Comparison of ENCODE assay signal across 23 mouse cellular contexts in genomic region chr9:13856777-13857176, GRCm38 (mm10). TPM values are rescaled to one million over a fixed set of nuclear protein-coding genes. Genes with fewer than 3 reads are reported as not detected.
DNase-seq lines count a peak whose midpoint lies in the region; ATAC-seq lines count a peak whose summit lies in the region.
"Had no signal": no experiment of that assay in that cellular context is flagged by ENCODE, and none has a peak within 500 bp of the region (broad histone marks: within the 10 kb centered on the region; RNA-seq: fewer than 3 reads in every experiment).

No protein-coding gene starts in this region.

- no peak overlapping the region for H3K4me3 ChIP-seq in kidney, embryonic 16.5 days (ENCODE audit: low read length)
- no peak overlapping the region for H3K4me3 ChIP-seq in kidney, embryonic 15.5 days (replicated peaks)
- no peak overlapping the region for H3K4me3 ChIP-seq in midbrain, embryonic 11.5 days (ENCODE audit: low read depth, low read length)
- H3K4me3 ChIP-seq in midbrain, embryonic 15.5 days = no peak overlapping the region
- H3K4me3 ChIP-seq: embryonic facial prominence, embryonic 10.5 days; embryonic facial prominence, embryonic 12.5 days; forebrain, embryonic 13.5 days had no signal

- 35% methylated on average over 4 of the region's 4 CpGs for WGBS in kidney, embryonic 16.5 days
- 37% methylated on average over 4 of the region's 4 CpGs for WGBS in kidney, embryonic 15.5 days
- WGBS in midbrain, embryonic 11.5 days = 81% methylated on average over 4 of the region's 4 CpGs
- WGBS in midbrain, embryonic 15.5 days = 78% methylated on average over 4 of the region's 4 CpGs

- no peaks in the 10 kb centered on the region for H3K27me3 ChIP-seq in kidney, embryonic 16.5 days (ENCODE audit: insufficient read depth, low read length)
- no peaks in the 10 kb centered on the region for H3K27me3 ChIP-seq in kidney, embryonic 15.5 days
- no peaks in the 10 kb centered on the region for H3K27me3 ChIP-seq in midbrain, embryonic 11.5 days (ENCODE audit: control insufficient read depth, insufficient read depth, low read length)
- H3K27me3 ChIP-seq in midbrain, embryonic 15.5 days (replicated peaks) = no peaks in the 10 kb centered on the region
- H3K27me3 ChIP-seq: CH12.LX; embryonic facial prominence, embryonic 12.5 days; forebrain, embryonic 13.5 days; Patski had no signal

- intact Hi-C loops in heart, postnatal 36 days (cut with DNase I) = no loop called here

- peak; percentile 1 for DNase-seq in heart, adult 11 months
- no peak for DNase-seq in heart, postnatal 36 days
- DNase-seq in kidney, postnatal 36 days = no peak
- DNase-seq in kidney, postnatal 10 days = peak; percentile 23
- peak; percentile 19 for DNase-seq in midbrain, embryonic 11.5 days (ENCODE audit: low spot score, missing footprints)
- DNase-seq: adrenal gland, adult 8-10 months; adrenal gland, postnatal 14 days; adrenal gland, postnatal 36 days; B cell, adult 2 months; cerebellum, adult 11-12 months; cerebellum, adult 2 months; cerebellum, adult 9-10 months; cerebellum, postnatal 10 days; cerebellum, postnatal 25 days had no signal

- H3K9me3 ChIP-seq in kidney, embryonic 16.5 days (ENCODE audit: low read length) = no peaks in the 10 kb centered on the region
- no peaks in the 10 kb centered on the region for H3K9me3 ChIP-seq in kidney, embryonic 15.5 days (replicated peaks)
- H3K9me3 ChIP-seq in midbrain, embryonic 11.5 days (ENCODE audit: control insufficient read depth, low read length) = no peaks in the 10 kb centered on the region
- no peaks in the 10 kb centered on the region for H3K9me3 ChIP-seq in midbrain, embryonic 15.5 days
- H3K9me3 ChIP-seq: embryonic facial prominence, embryonic 10.5 days; embryonic facial prominence, embryonic 12.5 days; forebrain, embryonic 13.5 days; G1E had no signal

- peaks cover 19% of the 10 kb centered on the region for H3K4me1 ChIP-seq in kidney, embryonic 16.5 days (ENCODE audit: insufficient read depth, low read length)
- peaks cover 21% of the 10 kb centered on the region for H3K4me1 ChIP-seq in kidney, embryonic 15.5 days
- H3K4me1 ChIP-seq in midbrain, embryonic 11.5 days (ENCODE audit: control insufficient read depth, insufficient read depth, low read length) = no peaks in the 10 kb centered on the region
- no peaks in the 10 kb centered on the region for H3K4me1 ChIP-seq in midbrain, embryonic 15.5 days
- H3K4me1 ChIP-seq: embryonic facial prominence, embryonic 12.5 days; forebrain, embryonic 13.5 days had no signal

- H3K36me3 ChIP-seq in kidney, embryonic 16.5 days (ENCODE audit: insufficient read depth, low read length) = no peaks in the 10 kb centered on the region
- H3K36me3 ChIP-seq in kidney, embryonic 15.5 days = no peaks in the 10 kb centered on the region
- no peaks in the 10 kb centered on the region for H3K36me3 ChIP-seq in midbrain, embryonic 11.5 days (ENCODE audit: control insufficient read depth, insufficient read depth, low read length)
- no peaks in the 10 kb centered on the region for H3K36me3 ChIP-seq in midbrain, embryonic 15.5 days (replicated peaks)
- H3K36me3 ChIP-seq: embryonic facial prominence, embryonic 10.5 days; embryonic facial prominence, embryonic 12.5 days had no signal

- ATAC-seq in kidney, embryonic 16.5 days (ENCODE audit: low FRiP score, low TSS enrichment) = peak; percentile 55
- ATAC-seq in kidney, embryonic 15.5 days (replicated peaks; ENCODE audit: low FRiP score) = no peak
- ATAC-seq in midbrain, embryonic 11.5 days (ENCODE audit: low FRiP score) = no peak
- no peak for ATAC-seq in midbrain, embryonic 15.5 days (replicated peaks)
- ATAC-seq: forebrain, embryonic 13.5 days; Patski had no signal

- H3K4me2 ChIP-seq in kidney, embryonic 16.5 days (replicated peaks; ENCODE audit: low read depth, low read length) = no peak overlapping the region
- no peak overlapping the region for H3K4me2 ChIP-seq in kidney, embryonic 15.5 days
- H3K4me2 ChIP-seq in midbrain, embryonic 11.5 days = no peak overlapping the region
- no peak overlapping the region for H3K4me2 ChIP-seq in midbrain, embryonic 15.5 days
- H3K4me2 ChIP-seq: embryonic facial prominence, embryonic 12.5 days; forebrain, embryonic 13.5 days had no signal

- no peak overlapping the region for H3K9ac ChIP-seq in kidney, embryonic 16.5 days (replicated peaks; ENCODE audit: low read length)
- H3K9ac ChIP-seq in kidney, embryonic 15.5 days = no peak overlapping the region
- H3K9ac ChIP-seq in midbrain, embryonic 11.5 days (ENCODE audit: low read length) = no peak overlapping the region
- no peak overlapping the region for H3K9ac ChIP-seq in midbrain, embryonic 15.5 days
- H3K9ac ChIP-seq: embryonic facial prominence, embryonic 12.5 days; forebrain, embryonic 13.5 days had no signal

- no peak overlapping the region for H3K27ac ChIP-seq in kidney, embryonic 16.5 days (ENCODE audit: low read length)
- no peak overlapping the region for H3K27ac ChIP-seq in kidney, embryonic 15.5 days
- no peak overlapping the region for H3K27ac ChIP-seq in midbrain, embryonic 11.5 days (ENCODE audit: low read depth, low read length)
- H3K27ac ChIP-seq in midbrain, embryonic 15.5 days = no peak overlapping the region
- H3K27ac ChIP-seq: embryonic facial prominence, embryonic 10.5 days; embryonic facial prominence, embryonic 12.5 days; forebrain, embryonic 13.5 days had no signal

RNA-seq across cellular contexts. Expression of gene Fam76b, which starts 29.3 kb away (rescaled TPM):
- 10 to 100 TPM in 1 of 2 experiments, 1 to 10 TPM in 1; 6.9 to 12.2 TPM for total RNA-seq in heart, postnatal 36 days (2021)
- polyA plus RNA-seq in kidney, embryonic 16.5 days (2015; fragmentation: Nextera tagmentation; extraction: Ambion mirVana) = 19.0 and 22.0 TPM in 2 replicates
- polyA plus RNA-seq in kidney, embryonic 15.5 days (2015; fragmentation: Nextera tagmentation; extraction: Ambion mirVana) = 23.7 and 25.4 TPM in 2 replicates
- polyA plus RNA-seq in midbrain, embryonic 11.5 days (2014; fragmentation: Nextera tagmentation; extraction: Ambion mirVana) = 28.9 and 33.6 TPM in 2 replicates
- polyA plus RNA-seq in midbrain, embryonic 15.5 days (2015; fragmentation: Nextera tagmentation; extraction: Ambion mirVana) = 21.2 and 21.7 TPM in 2 replicates

RNA-seq across cellular contexts. Expression of gene Cep57, which starts 29.9 kb away (rescaled TPM):
- 10 to 100 TPM; 10.1 to 10.8 TPM for total RNA-seq in heart, postnatal 36 days (2021)
- polyA plus RNA-seq in kidney, embryonic 16.5 days (2015; fragmentation: Nextera tagmentation; extraction: Ambion mirVana) = 52.2 and 55.3 TPM in 2 replicates
- polyA plus RNA-seq in kidney, embryonic 15.5 days (2015; fragmentation: Nextera tagmentation; extraction: Ambion mirVana) = 56.1 and 62.0 TPM in 2 replicates
- 59.9 and 71.2 TPM in 2 replicates for polyA plus RNA-seq in midbrain, embryonic 11.5 days (2014; fragmentation: Nextera tagmentation; extraction: Ambion mirVana)
- polyA plus RNA-seq in midbrain, embryonic 15.5 days (2015; fragmentation: Nextera tagmentation; extraction: Ambion mirVana) = 34.1 and 36.5 TPM in 2 replicates

Comparison
In these comparisons a context has a peak if more than half of its experiments do, and no peak if none do; other contexts are left out.
1. DNase-seq: peak in heart, adult 11 months (single experiment), kidney, postnatal 10 days (single experiment) and midbrain, embryonic 11.5 days (single experiment); none in heart, postnatal 36 days (0 of 2) and kidney, postnatal 36 days (0 of 2).